Mouse (Mus musculus) liver, adult 2 months (tissue): ENCODE measurements around the gene Mctp2. TPM values are rescaled to one million over a fixed set of nuclear protein-coding genes. Genes with fewer than 3 reads are reported as not detected.

Experiments
- DNase-seq: peaks from one replicate; pipeline ENCODE4 v3.0.0-alpha.2; 2011; ENCODE audit warnings: low read depth, low spot score; ENCODE audit errors: extremely low read depth
- H3K27ac ChIP-seq: fragments of 200-500 bp; replicated peaks from 2 replicates; pipeline ENCODE4 v1.5.1; 2012; ENCODE audit warnings: low read depth, mild to moderate bottlenecking, control low read depth, inconsistent platforms, low read length; ENCODE audit not compliant: insufficient read depth
- H3K27me3 ChIP-seq: fragments of 200-500 bp; 2 replicates; pipeline ENCODE4 v1.6.1; 2012; ENCODE audit warnings: mild to moderate bottlenecking, moderate library complexity, low read length, inconsistent platforms; ENCODE audit not compliant: control insufficient read depth, insufficient read depth
- H3K36me3 ChIP-seq: fragments of 200-500 bp; 2 replicates; pipeline ENCODE4 v1.6.1; 2012; ENCODE audit warnings: low read length, inconsistent platforms; ENCODE audit not compliant: control insufficient read depth, insufficient read depth
- H3K4me1 ChIP-seq: fragments of 200-500 bp; 2 replicates; pipeline ENCODE4 v1.6.1; 2011; ENCODE audit warnings: low read length; ENCODE audit not compliant: control insufficient read depth, insufficient read depth
- H3K4me3 ChIP-seq: fragments of 200-500 bp; 2 replicates; pipeline ENCODE4 v1.5.1; 2011; ENCODE audit warnings: low read depth, mild to moderate bottlenecking, control low read depth, low read length, moderate library complexity; ENCODE audit not compliant: insufficient read depth
- H3K79me2 ChIP-seq: fragments of 200-500 bp; 2 replicates; pipeline ENCODE4 v1.6.1; 2012; ENCODE audit warnings: inconsistent platforms, mild to moderate bottlenecking, low read length, moderate library complexity; ENCODE audit not compliant: control insufficient read depth, insufficient read depth
- H3K9ac ChIP-seq: fragments of 200-500 bp; 2 replicates; pipeline ENCODE4 v1.6.1; 2012; ENCODE audit warnings: low read depth, mild to moderate bottlenecking, control low read depth, inconsistent platforms, low read length
- CTCF ChIP-seq: fragments of 200-500 bp; IDR thresholded peaks from 2 replicates; pipeline ENCODE4 v1.5.1; 2011; ENCODE audit warnings: low read depth, low read length, control low read depth
- POLR2A ChIP-seq: fragments of 200-500 bp; IDR thresholded peaks from 2 replicates; pipeline ENCODE4 v1.6.1; 2011; ENCODE audit warnings: low read length, control low read depth; ENCODE audit not compliant: insufficient read depth; ENCODE audit errors: extremely low read depth
- WGBS: fragments of 180-500 bp; shearing (Covaris S2); methylation state at CpG from one replicate; pipeline ENCODE4 v1.1.7; 2018; 5-methylcytosine and 5-hydroxymethylcytosine counted together
- polyA plus RNA-seq: library from polyadenylated mRNA; depleted of rRNA; stranded (reverse); fragments of >200 nt; gene quantifications from 2 replicates; pipeline ENCODE4 v1.2.3, GENCODE M21; 2012
- total RNA-seq: library from RNA; depleted of rRNA; stranded (reverse); fragments of >200 nt; gene quantifications from 2 replicates; pipeline ENCODE4 v1.2.3, GENCODE M21; 2014

Gene Mctp2
- total and polyA plus RNA-seq, 2 experiments: 5.4 to 11.8 TPM

DNA sequence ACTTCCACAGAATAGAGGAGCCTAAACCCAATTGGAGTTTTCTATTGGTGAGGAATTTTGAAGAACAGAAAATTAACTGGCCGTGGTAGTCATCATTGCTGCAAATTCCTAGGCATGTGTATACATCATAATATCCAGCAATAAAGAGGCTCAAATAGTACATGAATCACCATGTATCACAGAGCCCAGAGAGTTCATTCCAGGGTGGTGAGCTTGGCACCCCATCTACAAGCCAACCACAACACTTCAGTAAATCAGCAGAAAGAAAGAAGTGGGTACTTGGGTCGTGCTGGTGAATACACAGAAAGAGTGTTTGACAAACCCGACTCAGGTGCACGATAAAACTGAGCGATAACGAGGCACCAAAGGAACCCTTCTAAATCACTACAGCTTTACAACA is 207.8 kb downstream of the Mctp2 start:
- 96% methylated on average over 6 of the region's 6 CpGs for WGBS
- TF ChIP-seq CTCF (no peak), POLR2A (no peak)
- H3K27me3 ChIP-seq: no peaks in the 10 kb centered on the region
- H3K9ac ChIP-seq: no peak overlapping the region
- DNase-seq: no peak
- no peak overlapping the region for H3K27ac ChIP-seq
- H3K4me3 ChIP-seq: no peak overlapping the region
- no peaks in the 10 kb centered on the region for H3K79me2 ChIP-seq
- H3K36me3 ChIP-seq: peaks cover 10% of the 10 kb centered on the region; the same call in 1 of the 2 replicates
- H3K4me1 ChIP-seq: no peaks in the 10 kb centered on the region

DNA sequence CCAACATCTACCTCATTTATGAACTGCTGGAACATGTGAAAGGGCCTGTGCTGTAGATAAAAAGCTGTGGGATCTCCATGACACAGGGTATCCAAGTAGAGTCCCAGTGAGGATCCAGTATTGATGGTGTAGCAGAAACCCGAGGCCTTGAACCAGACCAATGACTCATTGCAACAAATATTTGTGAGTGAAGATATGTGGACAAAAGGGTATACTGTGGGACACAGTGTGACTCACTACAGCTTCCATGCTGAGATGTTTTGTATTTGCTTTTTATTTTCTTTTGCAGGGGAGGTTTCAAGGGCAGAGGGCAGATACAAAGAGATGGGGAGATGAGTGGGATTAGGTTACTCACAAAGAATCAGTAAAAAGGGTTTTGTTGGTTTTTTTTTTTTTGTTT is 209.4 kb downstream of the Mctp2 start:
- H3K27ac ChIP-seq: no peak overlapping the region
- DNase-seq: no peak
- H3K9ac ChIP-seq: no peak overlapping the region
- 55% methylated on average over 1 of the region's 1 CpGs for WGBS
- H3K4me1 ChIP-seq: no peaks in the 10 kb centered on the region
- H3K4me3 ChIP-seq: no peak overlapping the region
- H3K27me3 ChIP-seq: no peaks in the 10 kb centered on the region
- TF ChIP-seq POLR2A (no peak), CTCF (no peak)
- H3K79me2 ChIP-seq: no peaks in the 10 kb centered on the region
- peaks cover 3% of the 10 kb centered on the region; the same call in 1 of the 2 replicates for H3K36me3 ChIP-seq

- no peak overlapping the region for H3K4me3 ChIP-seq
- DNase-seq: no peak
- TF ChIP-seq POLR2A: no peak
- TF ChIP-seq CTCF: no peak
- 97% methylated on average over 3 of the region's 3 CpGs for WGBS
- H3K27ac ChIP-seq: no peak overlapping the region
- H3K4me1 ChIP-seq: no peaks in the 10 kb centered on the region
- peaks cover 3% of the 10 kb centered on the region; the same call in 1 of the 2 replicates for H3K36me3 ChIP-seq
- no peaks in the 10 kb centered on the region for H3K27me3 ChIP-seq
- H3K9ac ChIP-seq: no peak overlapping the region
- H3K79me2 ChIP-seq: no peaks in the 10 kb centered on the region
Measured at GRCm38 (mm10) chr7:72096433-72096832, 210.0 kb downstream of the Mctp2 start.

DNA sequence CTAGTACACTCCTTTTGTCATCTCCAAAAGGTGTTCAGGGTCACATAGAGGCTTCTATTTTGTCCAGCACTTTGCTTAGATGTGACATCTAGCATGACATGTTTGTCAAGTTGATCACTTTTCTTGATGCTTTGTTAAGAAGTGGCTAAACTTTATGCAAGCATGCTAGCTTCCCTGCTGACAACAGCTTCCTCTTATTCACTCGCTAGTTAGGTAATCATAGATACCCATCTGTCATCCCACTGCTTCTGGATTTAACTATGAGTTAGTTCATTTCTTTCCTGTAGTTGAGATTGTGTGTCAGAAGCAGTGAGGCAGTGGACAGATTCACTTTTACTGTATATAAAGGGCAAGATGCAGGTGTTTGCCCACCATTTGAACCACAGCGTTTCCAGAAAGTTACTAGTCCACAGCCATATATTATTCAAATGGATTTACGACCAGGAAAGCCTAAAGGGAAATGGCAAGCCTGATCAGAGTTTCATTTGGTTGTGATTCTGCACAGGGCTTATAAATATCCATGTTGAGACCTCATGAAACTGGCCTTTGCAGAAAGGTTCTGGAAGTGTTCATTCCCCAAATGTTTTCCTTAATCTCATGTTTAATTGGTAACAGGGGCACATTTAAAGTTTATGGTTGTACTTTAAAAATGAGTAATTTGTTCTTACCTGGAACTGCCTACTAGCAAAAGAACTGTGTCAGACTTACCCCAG is 216.8 kb downstream of the Mctp2 start:
- Histone ChIP-seq H3K4me3 (no peak overlapping the region), H3K9ac (no peak overlapping the region), H3K27me3 (no peaks in the 10 kb centered on the region), H3K27ac (no peak overlapping the region), H3K4me1 (no peaks in the 10 kb centered on the region), H3K79me2 (no peaks in the 10 kb centered on the region), H3K36me3 (peaks cover 20% of the 10 kb centered on the region)
- DNase-seq: no peak
- 91% methylated on average over 3 of the region's 3 CpGs for WGBS
- no peak for TF ChIP-seq CTCF
- no peak for TF ChIP-seq POLR2A

DNA sequence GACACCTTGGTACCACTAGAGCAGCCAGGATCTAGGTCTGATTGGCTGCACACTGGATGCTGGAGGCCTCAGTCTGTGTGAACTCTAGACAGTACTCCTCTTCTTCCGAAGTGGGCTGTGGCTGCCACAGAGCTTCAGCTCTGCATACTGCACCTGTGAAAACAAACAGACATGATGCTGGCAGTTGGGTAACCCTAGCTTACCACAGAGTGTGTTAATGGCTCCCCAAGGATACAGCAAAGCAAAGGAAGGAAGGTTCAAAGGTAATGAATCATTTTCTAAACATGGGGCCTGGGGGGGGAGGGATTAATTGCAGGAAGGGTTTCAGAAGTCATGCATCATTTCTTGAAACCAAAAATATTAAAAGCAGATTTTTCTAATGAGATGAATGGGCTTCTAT is 225.7 kb downstream of the Mctp2 start:
- no peak overlapping the region for H3K9ac ChIP-seq
- H3K4me3 ChIP-seq: no peak overlapping the region
- TF ChIP-seq CTCF (no peak), POLR2A (no peak)
- H3K4me1 ChIP-seq: peaks cover 5% of the 10 kb centered on the region; the same call in 1 of the 2 replicates
- no peaks in the 10 kb centered on the region for H3K79me2 ChIP-seq
- H3K27ac ChIP-seq: no peak overlapping the region
- no peak for DNase-seq
- H3K36me3 ChIP-seq: peaks cover 38% of the 10 kb centered on the region
- WGBS: 62% methylated on average over 1 of the region's 1 CpGs
- H3K27me3 ChIP-seq: no peaks in the 10 kb centered on the region

DNA sequence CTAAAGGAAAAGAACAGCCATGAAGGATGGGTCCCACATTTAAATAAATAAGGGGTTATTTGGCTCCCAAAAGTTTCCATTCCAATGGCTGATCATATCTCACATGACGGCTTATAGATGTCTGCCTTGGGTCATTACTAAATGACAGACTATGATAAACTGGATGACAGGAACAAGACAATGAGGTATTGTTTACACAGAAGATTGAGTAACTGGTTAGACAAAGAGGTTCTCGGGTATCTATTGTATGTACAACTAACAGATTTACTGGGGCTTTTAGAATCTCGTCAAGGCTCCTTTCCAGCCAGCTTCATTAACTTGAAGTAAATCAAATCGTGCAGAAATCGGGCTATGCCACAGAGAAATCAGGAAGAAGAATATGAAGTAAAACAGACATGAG is 227.5 kb downstream of the Mctp2 start:
- WGBS: 79% methylated on average over 5 of the region's 5 CpGs
- H3K9ac ChIP-seq: no peak overlapping the region
- no peaks in the 10 kb centered on the region for H3K27me3 ChIP-seq
- H3K36me3 ChIP-seq: peaks cover 30% of the 10 kb centered on the region
- no peaks in the 10 kb centered on the region for H3K79me2 ChIP-seq
- TF ChIP-seq POLR2A (no peak), CTCF (no peak)
- DNase-seq: no peak
- H3K4me3 ChIP-seq: no peak overlapping the region
- peaks cover 5% of the 10 kb centered on the region; the same call in 1 of the 2 replicates for H3K4me1 ChIP-seq
- no peak overlapping the region for H3K27ac ChIP-seq
